ENCODE assay signal across 15 mouse cellular contexts in genomic region chr13:71333146-71333545, GRCm38 (mm10).
"Had no signal": no experiment of that assay in that cellular context is flagged by ENCODE, and none has a peak within 500 bp of the region (broad histone marks: within the 10 kb centered on the region; RNA-seq: fewer than 3 reads in every experiment).

No protein-coding gene starts in this region.

- H3K27ac ChIP-seq: neural tube, embryonic 15.5 days; stomach, embryonic 15.5 days; stomach, postnatal 0 days had no signal

- DNase-seq: retina, postnatal 1 day; right cerebral cortex, adult 18-20 months; right cerebral cortex, postnatal 14 days; right cerebral cortex, postnatal 25 days; right cerebral cortex, postnatal 4 days; spleen, adult 18-20 months; thymus, adult 18-20 months; thymus, adult 2 months; thymus, postnatal 14 days; thymus, postnatal 25 days; thymus, postnatal 36 days; thymus, postnatal 4 days had no signal

- H3K9ac ChIP-seq: neural tube, embryonic 15.5 days; stomach, embryonic 15.5 days had no signal

- H3K27me3 ChIP-seq: stomach, embryonic 15.5 days had no signal

- H3K4me2 ChIP-seq: neural tube, embryonic 15.5 days; stomach, embryonic 15.5 days had no signal

- H3K4me1 ChIP-seq: neural tube, embryonic 15.5 days; stomach, embryonic 15.5 days had no signal

- H3K4me3 ChIP-seq: neural tube, embryonic 15.5 days; stomach, embryonic 15.5 days had no signal

- H3K9me3 ChIP-seq: neural tube, embryonic 15.5 days; stomach, embryonic 15.5 days had no signal

- H3K36me3 ChIP-seq: neural tube, embryonic 15.5 days; stomach, embryonic 15.5 days had no signal
